Mouse (Mus musculus) right cerebral cortex, adult 2 months (tissue): Measurements from ENCODE around the gene Xlr5b.
"Not testable (repeated sequence)": the region's sequence is repeated elsewhere in the genome, so short reads cannot be mapped to it uniquely, and the experiment has no call there.

Experiments
- DNase-seq, 2 experiments: peaks; one replicate each; pipeline ENCODE4 v3.0.0; 2021 to 2022; ENCODE audit warnings: low spot score in 2 of 2

The Xlr5b gene

GRCm38 (mm10) chrX:73148496-73148895, at the start of gene Xlr5b:
Gene Xlr5b (plus strand): TSS chrX:73148796.
- DNase-seq = not testable (repeated sequence)

GRCm38 (mm10) chrX:73116747-73117146, 31.8 kb upstream of the Xlr5b start, which contains the start of gene Gm14685:
Gene Gm14685 (plus strand): TSS chrX:73117047.
- not testable (repeated sequence) for DNase-seq

GRCm38 (mm10) chrX:73122859-73123829, 25.5 kb upstream of the Xlr5b start:
- DNase-seq = not testable (repeated sequence)

- not testable (repeated sequence) for DNase-seq
These were observed 5.4 kb upstream of the Xlr5b start for GRCm38 (mm10) chrX:73143218-73143618.

GRCm38 (mm10) chrX:73149350-73149749, 754 bp downstream of the Xlr5b start, which contains the start of gene DXBay18:
Gene DXBay18 (minus strand): TSS chrX:73149450.
- not testable (repeated sequence) for DNase-seq

- DNase-seq = not testable (repeated sequence)
These were observed 28.3 kb downstream of the Xlr5b start, which contains the start of gene Spin2d for GRCm38 (mm10) chrX:73176889-73177288. Gene Spin2d (minus strand): TSS chrX:73176989.

GRCm38 (mm10) chrX:73191934-73192333, 43.3 kb downstream of the Xlr5b start, which contains the start of gene Xlr3b:
Gene Xlr3b (plus strand): TSS chrX:73192207.
- DNase-seq = peak in 1 of 2 experiments; percentile 3
